Mouse (Mus musculus): Measurements from ENCODE around the gene Retreg1.
A peak's percentile ranks its signal among the peaks of the same experiment; 100 is the strongest.

Gene Retreg1

DNA sequence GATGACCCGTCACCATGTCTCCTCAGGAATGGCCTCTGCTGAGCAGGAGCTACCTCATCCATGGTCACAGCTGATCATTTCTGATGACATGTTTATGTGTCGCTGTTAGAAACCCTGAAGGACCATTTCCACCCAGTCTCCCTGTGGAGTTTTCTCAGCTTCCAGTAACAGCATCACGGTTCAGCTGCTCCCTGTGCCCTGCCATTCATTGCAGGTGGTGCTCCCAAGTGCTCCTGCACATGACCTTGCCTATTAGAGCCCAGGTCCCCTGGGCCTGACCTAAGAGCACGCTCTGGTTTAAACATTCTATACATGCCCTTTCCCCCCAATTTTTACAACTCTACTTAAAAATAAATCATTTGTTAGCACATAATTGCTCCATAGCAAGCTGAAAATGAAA is 169.9 kb downstream of the Retreg1 start:
- no peak for DNase-seq (ENCODE audit: low spot score)

DNA sequence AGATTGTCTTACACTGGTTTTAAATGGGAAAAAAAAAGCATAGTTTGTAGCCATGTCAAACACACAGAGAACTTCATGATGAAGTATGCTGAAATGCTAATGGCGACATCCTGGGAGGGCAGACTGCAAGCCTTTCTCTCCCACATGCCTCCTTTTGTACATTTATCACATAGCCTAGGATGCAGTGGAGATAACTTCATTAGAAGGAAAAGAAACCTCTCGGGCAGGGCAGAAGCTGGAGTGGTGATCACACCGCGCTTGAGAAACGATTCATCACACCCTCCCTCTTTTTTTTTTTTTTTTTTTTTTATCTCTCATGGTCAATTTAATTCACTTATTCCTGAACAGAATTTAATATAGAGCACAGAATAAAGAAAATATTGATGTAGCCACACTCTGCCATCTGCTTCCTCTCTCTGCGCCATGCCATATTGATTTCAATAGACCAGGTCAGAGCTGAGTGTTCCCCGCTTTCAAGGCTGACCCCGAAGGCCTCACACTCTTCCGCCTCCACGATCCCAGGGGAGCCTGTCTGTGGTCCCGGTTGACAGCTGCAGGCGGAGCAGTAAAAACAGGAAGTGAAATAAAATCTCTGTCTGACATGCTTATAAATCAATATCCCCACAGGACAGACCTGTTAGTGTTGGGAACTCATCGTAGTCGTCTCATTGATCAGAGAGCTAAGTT is 173.1 kb downstream of the Retreg1 start:
- DNase-seq (ENCODE audit: low spot score) = peak; percentile 10

DNA sequence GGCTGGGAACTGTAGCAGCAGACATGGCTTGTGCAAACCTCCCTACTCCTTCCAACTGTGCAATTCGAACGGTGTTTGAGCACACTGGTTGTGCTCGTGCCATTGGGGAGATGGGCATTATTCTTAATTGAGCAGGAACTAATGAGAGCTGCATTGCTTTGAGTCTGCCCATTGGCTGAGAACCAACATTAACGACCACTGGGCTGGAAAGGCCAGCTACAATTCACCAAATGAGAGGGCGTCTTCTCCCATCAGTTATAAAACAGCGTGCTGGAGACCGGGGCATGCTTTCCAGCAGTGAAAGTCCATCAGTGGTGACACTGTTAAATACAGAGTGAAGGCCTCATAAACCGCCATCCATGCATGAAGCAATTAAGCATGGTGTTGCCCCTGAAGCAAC is 178.7 kb downstream of the Retreg1 start:
- DNase-seq (ENCODE audit: low spot score) = no peak

DNA sequence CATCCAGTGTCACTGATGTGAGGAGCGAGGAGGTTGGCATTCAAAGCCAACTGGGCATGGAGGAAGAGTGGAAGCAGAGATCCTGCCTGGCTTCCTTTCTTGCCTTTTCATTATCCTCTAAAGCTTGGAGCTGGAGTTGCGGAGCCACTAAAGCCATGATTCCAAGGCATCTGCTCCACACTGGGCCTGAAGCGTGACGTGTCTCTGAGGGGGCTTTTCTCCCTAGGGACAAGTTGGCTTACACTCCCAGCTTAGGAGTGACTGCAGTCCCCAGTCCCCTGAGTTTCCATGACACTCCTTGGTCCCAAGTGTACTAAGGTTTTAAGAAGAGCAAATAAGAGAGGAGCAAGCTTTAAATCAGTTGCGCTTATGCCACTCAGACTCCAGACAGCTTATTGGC is 179.7 kb downstream of the Retreg1 start:
- DNase-seq (ENCODE audit: low spot score) = no peak

Measured in yolk sac, embryonic 10.5 days (tissue).